Mouse (Mus musculus) heart, adult 11 months (tissue): ENCODE results near the gene B3galt6.

Experiments
- DNase-seq: peaks from one replicate; pipeline ENCODE4 v3.0.0; 2022

Gene B3galt6

DNA sequence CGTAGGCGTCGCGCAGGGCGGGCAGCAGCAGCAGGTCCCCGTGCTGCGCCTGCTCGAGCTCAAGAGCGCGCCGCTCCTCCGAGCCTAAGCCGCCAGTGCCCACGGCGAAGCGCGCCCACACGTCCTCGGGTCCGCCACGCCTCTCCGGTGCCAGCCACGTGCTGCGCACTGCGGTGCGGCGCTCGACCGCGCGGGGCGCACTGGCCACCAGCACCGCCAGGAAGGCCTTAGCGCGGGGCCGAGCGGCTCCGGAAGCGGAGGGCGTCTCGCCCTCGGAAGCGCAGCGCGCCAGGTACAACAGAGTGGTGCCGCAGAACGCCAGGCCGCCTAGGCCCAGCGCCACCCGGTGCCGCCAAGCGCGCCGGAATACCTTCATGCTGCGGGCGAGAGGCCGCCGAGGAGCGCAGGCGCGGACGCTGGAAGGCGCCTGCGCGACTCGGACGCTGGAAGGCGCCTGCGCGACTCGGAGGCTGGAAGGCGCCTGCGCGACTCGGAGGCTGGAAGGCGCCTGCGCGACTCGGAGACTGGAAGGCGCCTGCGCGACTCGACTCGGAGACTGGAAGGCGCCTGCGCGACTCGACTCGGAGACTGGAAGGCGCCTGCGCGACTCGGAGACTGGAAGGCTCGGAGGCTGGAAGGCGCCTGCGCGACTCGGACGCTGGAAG, at the start of gene B3galt6, which contains the start of gene Sdf4:
Gene B3galt6, minus strand, starts transcription at position 409 of the 665 bp plus-strand sequence.
Gene Sdf4, plus strand, starts transcription at position 632 of the 665 bp plus-strand sequence.
- no peak for DNase-seq

- no peak for DNase-seq
Measured at GRCm38 (mm10) chr4:156034901-156035300, 42.5 kb upstream of the B3galt6 start.

- DNase-seq, result no peak
Measured at GRCm38 (mm10) chr4:156034301-156034700, 41.9 kb upstream of the B3galt6 start.

DNA sequence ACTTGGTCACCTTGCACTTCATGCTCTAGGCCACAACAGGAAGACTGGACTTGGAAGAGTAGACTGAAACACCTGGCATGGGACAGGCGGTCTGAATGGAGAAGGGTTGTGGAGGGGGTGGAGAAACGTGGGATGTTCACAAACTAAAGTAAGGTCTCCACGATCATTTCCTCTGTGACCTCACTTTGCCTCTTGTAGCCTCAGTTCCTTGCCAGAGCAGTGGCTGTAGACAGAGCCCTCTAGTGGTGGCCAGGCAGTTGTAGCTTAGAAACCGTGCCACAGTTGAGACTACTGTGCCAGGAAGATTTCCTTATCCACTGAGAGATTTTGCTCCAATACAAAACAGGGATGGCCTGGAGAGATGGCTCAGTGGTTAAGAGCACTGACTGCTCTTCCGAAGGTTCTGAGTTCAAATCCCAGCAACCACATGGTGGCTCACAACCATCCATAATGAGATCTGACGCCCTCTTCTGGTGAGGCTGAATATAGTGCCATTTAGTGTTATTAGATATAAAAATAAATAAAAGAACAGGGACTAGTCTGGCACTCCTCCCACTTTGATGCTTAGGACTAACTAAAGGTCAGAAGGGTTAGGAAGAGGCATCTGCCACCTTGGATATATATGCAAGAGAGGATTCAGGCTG, 41.1 kb upstream of the B3galt6 start:
- peak; percentile 94 for DNase-seq

DNA sequence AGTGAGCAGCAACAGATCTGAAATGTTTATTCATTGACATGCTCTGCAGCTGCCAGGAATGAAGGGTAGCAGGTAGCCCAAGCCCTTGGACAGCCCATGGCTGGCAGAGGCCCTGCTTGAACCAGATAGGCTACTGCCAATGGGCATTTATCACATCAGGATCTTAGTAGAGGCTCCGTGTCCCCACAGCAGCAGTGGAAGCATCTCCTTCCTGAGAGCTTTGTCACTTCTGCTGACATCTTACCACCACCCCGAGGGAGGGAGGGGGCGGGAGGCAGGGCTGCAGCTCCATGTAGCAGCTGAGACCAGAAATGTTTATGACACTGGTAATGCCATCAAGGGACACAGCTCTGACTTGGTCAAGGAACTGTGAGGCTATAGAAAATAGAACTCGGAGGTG, 40.4 kb upstream of the B3galt6 start:
- peak; percentile 88 for DNase-seq

DNA sequence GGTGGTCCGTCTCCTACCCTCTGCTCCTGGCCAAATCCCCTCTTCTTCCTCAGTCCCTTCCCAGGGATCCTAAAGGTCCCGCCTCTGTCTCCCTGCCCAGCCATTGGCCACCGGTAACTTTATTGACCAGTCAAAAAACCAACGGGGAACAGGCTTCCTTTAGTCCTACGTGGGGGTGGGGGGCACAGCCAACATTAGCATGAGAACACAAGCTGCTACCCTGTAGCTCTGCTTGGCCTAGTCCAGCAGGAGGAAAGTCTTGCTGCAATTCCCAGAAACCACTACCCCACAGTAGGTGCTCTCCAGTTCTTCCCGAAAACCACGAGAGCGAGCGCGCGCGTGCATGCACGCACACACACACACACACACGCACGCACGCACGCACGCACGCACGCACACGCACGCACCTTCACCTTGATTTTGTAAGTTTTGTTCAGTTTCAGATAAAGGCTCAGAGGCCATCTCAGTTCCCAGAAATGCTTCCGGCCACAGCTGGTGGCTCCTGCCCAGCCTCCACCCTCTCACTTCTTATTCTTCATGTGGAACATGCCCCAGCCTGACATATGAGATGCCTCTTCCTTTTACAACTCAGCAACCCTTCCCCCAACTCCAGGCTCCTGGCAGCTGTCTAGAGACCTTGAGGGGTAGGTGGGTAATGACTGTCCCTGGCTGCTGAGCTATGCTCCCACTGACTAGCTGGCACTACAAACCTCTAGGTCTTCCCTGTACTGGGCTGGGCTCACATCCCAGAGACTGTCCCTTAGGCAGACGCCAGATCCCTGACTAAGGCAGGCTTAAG, 39.3 kb upstream of the B3galt6 start:
- peak; percentile 99 for DNase-seq

DNA sequence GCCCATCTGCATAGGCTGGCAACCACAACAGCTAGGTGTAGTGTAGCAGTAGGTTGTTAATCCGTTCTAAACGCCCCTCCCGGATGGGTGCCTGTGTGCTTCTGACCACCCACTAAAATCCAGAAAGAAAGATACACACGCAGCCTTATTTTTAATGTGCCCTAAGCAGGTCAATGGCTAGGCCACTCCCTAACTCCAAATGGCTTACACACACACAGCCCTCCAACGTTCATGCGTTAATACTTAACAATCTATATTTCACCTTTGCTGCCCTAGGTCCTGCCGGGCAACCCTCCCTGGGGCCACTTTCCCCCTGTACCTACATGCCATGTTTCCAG, 38.8 kb upstream of the B3galt6 start:
- DNase-seq, result no peak

GRCm38 (mm10) chr4:156030651-156031118, 38.2 kb upstream of the B3galt6 start:
- DNase-seq, result peak; percentile 90

DNA sequence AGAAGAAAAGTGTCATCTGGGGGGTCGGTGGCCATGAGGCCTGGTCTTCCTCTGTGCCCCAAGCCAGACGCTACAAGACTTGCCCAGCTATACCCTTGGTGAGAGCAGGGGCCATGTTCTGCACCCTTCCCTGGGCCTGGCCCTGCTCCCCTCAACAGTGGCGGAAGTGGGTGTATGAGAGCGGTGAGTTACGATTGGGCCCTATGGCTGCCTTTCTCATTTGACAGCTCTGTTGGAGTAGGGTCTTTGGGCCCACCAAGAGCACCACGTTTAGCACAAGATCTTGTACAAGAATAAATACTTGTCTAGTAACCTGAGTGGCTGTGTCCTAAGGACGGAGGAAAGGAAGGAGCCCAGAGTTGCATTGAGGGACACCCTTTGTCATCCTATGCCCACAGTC, 36.1 kb upstream of the B3galt6 start:
- no peak for DNase-seq

DNA sequence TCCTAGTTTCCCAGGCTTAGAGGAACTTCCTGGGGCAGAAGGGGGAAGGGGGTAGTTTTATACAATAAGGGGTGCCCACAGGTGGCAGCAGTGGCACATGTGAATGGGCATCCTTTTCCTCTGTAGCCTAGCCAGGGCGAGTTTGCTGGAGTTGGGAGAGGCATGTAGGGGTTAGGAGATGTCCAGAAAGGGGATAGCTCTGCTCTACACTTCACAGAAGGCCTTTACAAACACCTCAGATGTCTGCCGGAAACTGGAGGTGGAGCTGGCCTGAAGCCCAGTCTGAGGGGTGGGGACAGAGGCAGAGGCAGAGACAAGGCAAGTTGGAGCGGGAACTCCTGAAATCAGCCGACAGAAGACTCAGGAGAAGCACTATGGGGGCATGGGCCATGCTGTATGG, 33.6 kb upstream of the B3galt6 start, which contains the start of gene Tnfrsf18:
Gene Tnfrsf18, plus strand, starts transcription at position 152 of the 400 bp plus-strand sequence.
- peak; percentile 94 for DNase-seq

DNA sequence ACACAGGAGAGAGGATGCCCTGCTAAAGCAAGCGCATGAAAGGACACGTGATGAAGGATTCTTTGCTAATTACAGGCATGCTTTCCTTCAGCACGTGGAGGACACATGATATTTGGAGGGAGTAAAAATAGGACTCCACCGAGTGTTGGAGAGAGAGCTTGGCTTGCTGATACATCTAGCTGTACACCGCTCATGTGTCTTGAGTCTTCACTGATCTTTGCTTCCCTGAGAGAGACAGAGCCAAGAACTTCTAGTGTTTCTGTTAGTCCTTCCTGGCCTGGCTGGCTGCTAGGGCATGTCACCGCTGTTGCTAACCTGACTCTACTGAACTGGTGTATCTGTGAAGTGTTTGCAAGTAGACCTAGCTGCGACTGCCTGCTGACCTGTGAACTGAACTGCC, 31.7 kb upstream of the B3galt6 start:
- no peak for DNase-seq

- no peak for DNase-seq
Measured at GRCm38 (mm10) chr4:156023520-156023919, 31.1 kb upstream of the B3galt6 start.

- no peak for DNase-seq
Measured at GRCm38 (mm10) chr4:156021942-156022419, 29.5 kb upstream of the B3galt6 start.

DNA sequence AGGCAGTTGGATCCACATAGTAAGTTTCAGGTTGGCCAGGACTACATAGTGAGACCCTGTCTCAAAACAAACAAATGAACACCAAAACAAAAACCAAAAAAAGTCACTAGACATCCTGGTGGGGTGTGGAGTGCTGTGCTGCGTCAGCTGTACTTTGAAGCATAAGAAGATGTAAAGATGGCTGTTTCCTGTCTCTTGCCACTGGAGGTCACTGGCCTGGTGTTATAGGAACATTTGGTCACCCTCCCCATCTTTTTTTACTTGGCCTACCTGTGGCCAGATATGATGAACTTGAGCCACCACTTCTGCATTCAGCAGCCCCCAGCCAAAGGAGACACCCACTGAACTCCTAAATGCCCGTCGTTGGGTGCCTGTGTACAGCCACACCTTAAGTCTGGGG, 28.9 kb upstream of the B3galt6 start:
- DNase-seq, result no peak

DNA sequence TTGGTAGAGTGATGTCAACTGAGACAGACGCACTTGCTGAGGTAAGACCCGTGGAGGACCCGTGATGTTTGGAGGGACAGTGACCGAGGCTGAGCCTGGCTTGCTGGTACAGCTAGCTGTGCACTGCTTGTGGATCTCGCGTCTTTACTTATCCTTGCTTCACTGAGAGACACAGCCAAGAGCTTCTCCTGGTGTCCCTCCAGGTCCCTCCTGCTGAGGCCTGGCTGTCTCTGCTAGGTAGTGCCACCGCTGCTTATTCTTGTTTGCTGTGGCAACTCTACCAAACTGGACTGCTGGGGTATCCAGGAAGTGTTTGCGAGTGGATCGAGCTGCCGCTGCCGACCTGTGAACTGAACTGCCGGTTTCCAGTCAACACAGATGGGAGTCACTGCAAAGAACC, 27.3 kb upstream of the B3galt6 start:
- no peak for DNase-seq

DNA sequence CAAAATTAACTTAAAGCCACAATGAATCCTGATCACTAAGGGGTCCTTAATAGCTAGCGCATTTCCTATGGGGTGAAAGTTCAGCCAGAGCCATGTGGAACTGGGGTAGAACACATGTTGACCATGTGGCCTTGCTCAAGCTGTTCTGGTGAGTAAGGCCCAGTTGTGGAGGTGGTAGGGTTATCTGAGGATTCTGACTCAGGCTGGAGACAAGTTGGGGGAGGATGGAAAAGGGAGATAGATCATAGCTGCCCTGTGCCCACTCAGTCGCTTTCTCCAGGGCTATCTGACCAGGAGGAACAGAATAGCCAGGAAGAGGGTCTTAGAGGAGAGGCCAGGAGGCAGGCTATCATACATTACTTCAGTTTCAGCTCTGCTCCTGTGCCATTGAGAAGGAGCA, 22.0 kb upstream of the B3galt6 start:
- DNase-seq, result no peak

DNA sequence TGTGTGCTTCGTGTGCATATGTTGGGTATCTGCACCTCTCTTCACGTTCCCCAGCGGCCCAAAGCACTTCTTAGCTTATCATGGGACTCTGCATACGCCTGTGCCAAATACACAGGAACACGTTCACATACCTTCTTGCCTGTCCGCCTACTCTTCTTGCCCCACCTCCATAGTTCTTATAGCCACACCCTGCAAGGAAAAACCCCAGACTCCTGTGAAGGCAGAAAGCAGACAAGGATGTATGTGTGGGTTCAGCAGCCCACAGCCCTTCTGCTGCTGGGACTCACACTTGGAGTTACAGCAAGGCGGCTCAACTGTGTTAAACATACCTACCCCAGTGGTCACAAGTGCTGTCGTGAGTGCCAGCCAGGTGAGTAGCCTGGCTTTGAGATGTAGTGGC, 21.2 kb upstream of the B3galt6 start, which contains the start of gene Tnfrsf4:
Gene Tnfrsf4, plus strand, starts transcription at position 207 of the 400 bp plus-strand sequence.
- DNase-seq, result no peak

DNA sequence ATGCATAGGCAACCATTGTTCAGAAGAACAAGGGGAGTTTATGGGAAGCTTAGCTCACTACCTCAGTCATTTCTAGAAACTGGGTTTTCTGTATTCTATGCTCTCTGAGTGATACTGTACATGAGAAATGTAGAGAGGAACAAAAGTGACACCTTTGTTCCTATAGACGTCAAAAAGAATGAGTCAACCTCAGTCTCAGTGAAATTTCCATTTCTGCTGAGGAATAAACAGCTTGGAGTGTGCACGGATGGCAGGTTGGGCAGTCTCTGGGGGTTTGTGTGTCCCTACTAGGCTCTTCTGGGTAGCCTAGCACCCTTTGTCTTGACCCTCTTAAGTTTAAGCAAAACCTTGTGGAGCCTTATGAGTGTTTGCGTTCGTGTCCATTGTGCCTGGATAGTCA, 15.9 kb upstream of the B3galt6 start:
- DNase-seq, result no peak

- no peak for DNase-seq
Measured at GRCm38 (mm10) chr4:156004109-156004508, 11.7 kb upstream of the B3galt6 start.

GRCm38 (mm10) chr4:155993606-155994005, 1.2 kb upstream of the B3galt6 start:
- no peak for DNase-seq

DNA sequence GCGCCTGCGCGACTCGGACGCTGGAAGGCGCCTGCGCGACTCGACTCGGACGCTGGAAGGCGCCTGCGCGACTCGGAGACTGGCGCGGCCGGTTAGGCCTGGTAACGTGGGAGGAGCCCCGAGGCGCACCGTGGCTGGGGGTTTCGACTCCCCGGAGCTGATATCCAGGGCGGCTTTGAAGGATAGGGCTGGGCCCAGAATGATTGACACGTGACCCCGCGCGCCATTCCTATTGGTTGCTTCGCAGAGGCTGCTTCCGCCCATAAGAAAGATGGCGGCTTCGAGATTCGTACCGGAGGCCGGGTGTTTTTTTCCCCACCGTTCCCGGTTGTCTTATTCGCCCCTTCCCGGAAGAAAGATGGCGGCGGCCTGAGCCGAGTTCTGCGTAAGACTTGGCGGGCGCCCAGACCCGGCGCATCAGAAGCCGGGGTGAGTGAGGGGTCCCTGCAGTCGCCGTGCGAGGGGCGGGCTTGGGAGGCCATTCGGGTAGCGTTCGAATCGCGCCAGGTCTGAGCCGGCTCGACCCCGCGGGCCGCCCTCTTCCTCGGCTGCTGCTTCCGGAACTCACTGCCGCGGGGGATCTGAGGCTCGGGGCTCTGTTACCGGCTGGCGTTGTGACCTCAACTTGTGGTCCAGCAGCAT, 578 bp upstream of the B3galt6 start:
- DNase-seq, result peak; percentile 100

DNA sequence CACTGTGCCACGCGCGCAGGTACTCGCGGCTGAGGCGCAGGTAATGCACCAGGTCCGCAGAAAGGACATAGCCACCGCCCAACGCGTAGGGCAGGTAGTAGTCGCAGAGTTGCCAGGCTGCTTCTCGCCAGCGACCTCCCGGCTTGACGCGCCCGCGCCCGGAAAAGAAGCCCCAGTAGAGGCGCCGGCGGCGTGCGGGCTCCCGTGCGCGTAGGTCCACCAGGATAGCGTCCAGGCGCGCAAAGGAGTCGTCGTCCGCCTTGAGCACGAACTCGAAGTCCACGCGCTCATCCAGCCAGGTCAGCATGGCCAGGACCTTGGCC, 580 bp downstream of the B3galt6 start:
- no peak for DNase-seq
